Mouse (Mus musculus): ENCODE measurements at regions not wholly inside any gene's neighbourhood (a gene's known extent, or its start where the extent isn't known, plus 50 kb on each side); places are given as distances from the start of the nearest gene placed in this dataset.

- 82% methylated on average over 6 of the region's 6 CpGs for WGBS
- ATAC-seq (ENCODE audit: low FRiP score) (no peak), DNase-seq (ENCODE audit: low spot score, missing footprints) (no peak)
- H3K27ac ChIP-seq (ENCODE audit: low read depth, low read length) = no peak overlapping the region
- no peaks in the 10 kb centered on the region for H3K36me3 ChIP-seq (ENCODE audit: control insufficient read depth, insufficient read depth, low read length)
- no peaks in the 10 kb centered on the region for H3K27me3 ChIP-seq (ENCODE audit: control insufficient read depth, insufficient read depth, low read length)
- H3K4me1 ChIP-seq (ENCODE audit: control insufficient read depth, insufficient read depth, low read length) = no peaks in the 10 kb centered on the region
- no peak overlapping the region for H3K4me3 ChIP-seq (ENCODE audit: low read depth, low read length)
- no peaks in the 10 kb centered on the region for H3K9me3 ChIP-seq (ENCODE audit: control insufficient read depth, low read length)
- H3K9ac ChIP-seq (ENCODE audit: low read length) = no peak overlapping the region
- no peak overlapping the region for H3K4me2 ChIP-seq
Measured at GRCm38 (mm10) chr7:72027006-72027405, 279.4 kb downstream of the Mctp2 start.

- Histone ChIP-seq H3K27me3 (ENCODE audit: control insufficient read depth, insufficient read depth, low read length) (no peaks in the 10 kb centered on the region), H3K27ac (ENCODE audit: low read depth, low read length) (no peak overlapping the region), H3K4me1 (ENCODE audit: control insufficient read depth, insufficient read depth, low read length) (no peaks in the 10 kb centered on the region), H3K9me3 (ENCODE audit: control insufficient read depth, low read length) (no peaks in the 10 kb centered on the region), H3K9ac (ENCODE audit: low read length) (no peak overlapping the region), H3K36me3 (ENCODE audit: control insufficient read depth, insufficient read depth, low read length) (no peaks in the 10 kb centered on the region), H3K4me2 (no peak overlapping the region), H3K4me3 (ENCODE audit: low read depth, low read length) (no peak overlapping the region)
- 91% methylated on average over 11 of the region's 11 CpGs for WGBS
- DNase-seq (ENCODE audit: low spot score, missing footprints) (no peak), ATAC-seq (ENCODE audit: low FRiP score) (no peak)
Measured at GRCm38 (mm10) chr7:72009115-72009514, 297.3 kb downstream of the Mctp2 start.

- no peak overlapping the region for H3K4me3 ChIP-seq (ENCODE audit: low read depth, low read length)
- no peaks in the 10 kb centered on the region for H3K27me3 ChIP-seq (ENCODE audit: control insufficient read depth, insufficient read depth, low read length)
- H3K4me2 ChIP-seq = no peak overlapping the region
- H3K36me3 ChIP-seq (ENCODE audit: control insufficient read depth, insufficient read depth, low read length) = no peaks in the 10 kb centered on the region
- no peak for ATAC-seq (ENCODE audit: low FRiP score)
- H3K27ac ChIP-seq (ENCODE audit: low read depth, low read length) = no peak overlapping the region
- no peak for DNase-seq (ENCODE audit: low spot score, missing footprints)
- 79% methylated on average over 3 of the region's 3 CpGs for WGBS
- H3K4me1 ChIP-seq (ENCODE audit: control insufficient read depth, insufficient read depth, low read length) = no peaks in the 10 kb centered on the region
- no peak overlapping the region for H3K9ac ChIP-seq (ENCODE audit: low read length)
- no peaks in the 10 kb centered on the region for H3K9me3 ChIP-seq (ENCODE audit: control insufficient read depth, low read length)
Measured at GRCm38 (mm10) chr7:72004311-72004710, 302.1 kb downstream of the Mctp2 start.

- Histone ChIP-seq H3K27me3 (ENCODE audit: control insufficient read depth, insufficient read depth, low read length) (no peaks in the 10 kb centered on the region), H3K36me3 (ENCODE audit: control insufficient read depth, insufficient read depth, low read length) (no peaks in the 10 kb centered on the region), H3K27ac (ENCODE audit: low read depth, low read length) (no peak overlapping the region), H3K9ac (ENCODE audit: low read length) (no peak overlapping the region), H3K9me3 (ENCODE audit: control insufficient read depth, low read length) (no peaks in the 10 kb centered on the region), H3K4me2 (no peak overlapping the region), H3K4me1 (ENCODE audit: control insufficient read depth, insufficient read depth, low read length) (no peaks in the 10 kb centered on the region), H3K4me3 (ENCODE audit: low read depth, low read length) (no peak overlapping the region)
- ATAC-seq (ENCODE audit: low FRiP score) (no peak), DNase-seq (ENCODE audit: low spot score, missing footprints) (no peak)
- 88% methylated on average over 3 of the region's 3 CpGs for WGBS
Measured at GRCm38 (mm10) chr7:71992526-71992925, 313.9 kb downstream of the Mctp2 start.

- ATAC-seq (ENCODE audit: low FRiP score) = no peak
- Histone ChIP-seq H3K36me3 (ENCODE audit: control insufficient read depth, insufficient read depth, low read length) (no peaks in the 10 kb centered on the region), H3K27me3 (ENCODE audit: control insufficient read depth, insufficient read depth, low read length) (no peaks in the 10 kb centered on the region), H3K4me3 (ENCODE audit: low read depth, low read length) (no peak overlapping the region), H3K4me1 (ENCODE audit: control insufficient read depth, insufficient read depth, low read length) (no peaks in the 10 kb centered on the region), H3K27ac (ENCODE audit: low read depth, low read length) (no peak overlapping the region), H3K9ac (ENCODE audit: low read length) (no peak overlapping the region), H3K9me3 (ENCODE audit: control insufficient read depth, low read length) (no peaks in the 10 kb centered on the region), H3K4me2 (no peak overlapping the region)
- no peak for DNase-seq (ENCODE audit: low spot score, missing footprints)
- 89% methylated on average over 3 of the region's 3 CpGs for WGBS
Measured at GRCm38 (mm10) chr7:71991835-71992234, 314.6 kb downstream of the Mctp2 start.

GRCm38 (mm10) chr7:71991206-71991605, 315.2 kb downstream of the Mctp2 start:
- no peak for DNase-seq (ENCODE audit: low spot score, missing footprints)
- 86% methylated on average over 4 of the region's 4 CpGs for whole genome bisulfite sequencing
- no peaks in the 10 kb centered on the region for H3K4me1 ChIP-seq (ENCODE audit: control insufficient read depth, insufficient read depth, low read length)
- no peaks in the 10 kb centered on the region for H3K27me3 ChIP-seq (ENCODE audit: control insufficient read depth, insufficient read depth, low read length)
- no peak for ATAC-seq (ENCODE audit: low FRiP score)
- H3K27ac ChIP-seq (ENCODE audit: low read depth, low read length) = no peak overlapping the region
- no peak overlapping the region for H3K4me3 ChIP-seq (ENCODE audit: low read depth, low read length)
- H3K9me3 ChIP-seq (ENCODE audit: control insufficient read depth, low read length) = no peaks in the 10 kb centered on the region
- H3K36me3 ChIP-seq (ENCODE audit: control insufficient read depth, insufficient read depth, low read length) = no peaks in the 10 kb centered on the region
- no peak overlapping the region for H3K4me2 ChIP-seq
- H3K9ac ChIP-seq (ENCODE audit: low read length) = no peak overlapping the region

- H3K4me2 ChIP-seq = no peak overlapping the region
- WGBS = 84% methylated on average over 4 of the region's 4 CpGs
- H3K27ac ChIP-seq (ENCODE audit: low read depth, low read length) = no peak overlapping the region
- H3K9ac ChIP-seq (ENCODE audit: low read length) = no peak overlapping the region
- H3K4me1 ChIP-seq (ENCODE audit: control insufficient read depth, insufficient read depth, low read length) = peaks cover 1% of the 10 kb centered on the region; the same call in 1 of the 2 replicates
- DNase-seq (ENCODE audit: low spot score, missing footprints) (no peak), ATAC-seq (ENCODE audit: low FRiP score) (no peak)
- H3K36me3 ChIP-seq (ENCODE audit: control insufficient read depth, insufficient read depth, low read length) = no peaks in the 10 kb centered on the region
- no peaks in the 10 kb centered on the region for H3K9me3 ChIP-seq (ENCODE audit: control insufficient read depth, low read length)
- H3K27me3 ChIP-seq (ENCODE audit: control insufficient read depth, insufficient read depth, low read length) = no peaks in the 10 kb centered on the region
- no peak overlapping the region for H3K4me3 ChIP-seq (ENCODE audit: low read depth, low read length)
Measured at GRCm38 (mm10) chr7:71966015-71966414, 340.4 kb downstream of the Mctp2 start.

GRCm38 (mm10) chr7:71963456-71963855, 343.0 kb downstream of the Mctp2 start:
- H3K4me3 ChIP-seq (ENCODE audit: low read depth, low read length) = no peak overlapping the region
- WGBS = 74% methylated on average over 4 of the region's 4 CpGs
- H3K27ac ChIP-seq (ENCODE audit: low read depth, low read length) = no peak overlapping the region
- no peaks in the 10 kb centered on the region for H3K9me3 ChIP-seq (ENCODE audit: control insufficient read depth, low read length)
- H3K4me2 ChIP-seq = no peak overlapping the region
- H3K27me3 ChIP-seq (ENCODE audit: control insufficient read depth, insufficient read depth, low read length) = no peaks in the 10 kb centered on the region
- ATAC-seq (ENCODE audit: low FRiP score) (no peak), DNase-seq (ENCODE audit: low spot score, missing footprints) (no peak)
- peaks cover 3% of the 10 kb centered on the region; the same call in 1 of the 2 replicates for H3K4me1 ChIP-seq (ENCODE audit: control insufficient read depth, insufficient read depth, low read length)
- H3K9ac ChIP-seq (ENCODE audit: low read length) = no peak overlapping the region
- no peaks in the 10 kb centered on the region for H3K36me3 ChIP-seq (ENCODE audit: control insufficient read depth, insufficient read depth, low read length)

GRCm38 (mm10) chr7:71962851-71963250, 343.6 kb downstream of the Mctp2 start:
- ATAC-seq (ENCODE audit: low FRiP score) (no peak), DNase-seq (ENCODE audit: low spot score, missing footprints) (no peak)
- Histone ChIP-seq H3K4me3 (ENCODE audit: low read depth, low read length) (no peak overlapping the region), H3K27me3 (ENCODE audit: control insufficient read depth, insufficient read depth, low read length) (no peaks in the 10 kb centered on the region), H3K4me2 (no peak overlapping the region), H3K4me1 (ENCODE audit: control insufficient read depth, insufficient read depth, low read length) (peaks cover 3% of the 10 kb centered on the region; the same call in 1 of the 2 replicates), H3K9ac (ENCODE audit: low read length) (no peak overlapping the region), H3K27ac (ENCODE audit: low read depth, low read length) (no peak overlapping the region), H3K9me3 (ENCODE audit: control insufficient read depth, low read length) (no peaks in the 10 kb centered on the region), H3K36me3 (ENCODE audit: control insufficient read depth, insufficient read depth, low read length) (no peaks in the 10 kb centered on the region)
- 94% methylated on average over 3 of the region's 3 CpGs for WGBS
